Mouse (Mus musculus): ENCODE measurements around the gene Kansl2. TPM values are rescaled to one million over a fixed set of nuclear protein-coding genes. Genes with fewer than 3 reads are reported as not detected.
"Not testable (repeated sequence)": the region's sequence is repeated elsewhere in the genome, so short reads cannot be mapped to it uniquely, and the experiment has no call there.

Gene Kansl2
- total RNA-seq, 2 experiments from 2014 or later = 55.1 to 56.7 TPM

GRCm38 (mm10) chr15:98533035-98533531, 981 bp downstream of the Kansl2 start:
- TF ChIP-seq CTCF (IDR thresholded peaks at IDR 0.05) = no peak
- peak overlapping the region; percentile 70 for H3K27ac ChIP-seq
- peak overlapping the region; percentile 91 for H3K4me3 ChIP-seq
- intact Hi-C loops (cut with DNase I) = loop anchor here (5.0 kb wide), 1 partner anchor 34 kb away; no protein-coding TSS in a partner anchor
- no peak for DNase-seq (ENCODE audit: extremely low spot score in 1 of 2, low spot score in 2 of 2)

- intact Hi-C loops (cut with DNase I) = loop anchor here (5.0 kb wide), 1 partner anchor 35 kb away; no protein-coding TSS in a partner anchor
- no peak for TF ChIP-seq CTCF (IDR thresholded peaks at IDR 0.05)
- no peak for DNase-seq (ENCODE audit: extremely low spot score in 1 of 2, low spot score in 2 of 2)
- no peak overlapping the region; the same call in 1 of the 2 replicates for H3K27ac ChIP-seq
- H3K4me3 ChIP-seq = peak overlapping the region; percentile 91
Measured at GRCm38 (mm10) chr15:98532281-98532680, 1.8 kb downstream of the Kansl2 start.

GRCm38 (mm10) chr15:98528066-98528563, 5.9 kb downstream of the Kansl2 start:
- no peak overlapping the region for H3K4me3 ChIP-seq
- H3K27ac ChIP-seq = no peak overlapping the region
- TF ChIP-seq CTCF (IDR thresholded peaks at IDR 0.05) = no peak
- intact Hi-C loops (cut with DNase I) = no loop called here
- DNase-seq (ENCODE audit: extremely low spot score in 1 of 2, low spot score in 2 of 2) = no peak

GRCm38 (mm10) chr15:98527056-98527771, 6.8 kb downstream of the Kansl2 start:
- no peak for DNase-seq (ENCODE audit: extremely low spot score in 1 of 2, low spot score in 2 of 2)

GRCm38 (mm10) chr15:98526057-98526456, 8.0 kb downstream of the Kansl2 start:
- Histone ChIP-seq H3K27ac (no peak overlapping the region), H3K4me3 (no peak overlapping the region)
- no peak for DNase-seq (ENCODE audit: extremely low spot score in 1 of 2, low spot score in 2 of 2)
- no peak for TF ChIP-seq CTCF (IDR thresholded peaks at IDR 0.05)
- intact Hi-C loops (cut with DNase I) = no loop called here

More at GRCm38 (mm10) chr15:98527056-98527771, 6.8 kb downstream of the Kansl2 start:
- intact Hi-C loops (cut with DNase I) = no loop called here
- Histone ChIP-seq H3K4me3 (no peak overlapping the region), H3K27ac (no peak overlapping the region)
- no peak for TF ChIP-seq CTCF (IDR thresholded peaks at IDR 0.05)

- DNase-seq (ENCODE audit: extremely low spot score in 1 of 2, low spot score in 2 of 2) = no peak
- Histone ChIP-seq H3K27ac (no peak overlapping the region), H3K4me3 (no peak overlapping the region)
- TF ChIP-seq CTCF (IDR thresholded peaks at IDR 0.05) = no peak
- intact Hi-C loops (cut with DNase I) = no loop called here
Measured at GRCm38 (mm10) chr15:98521245-98521644, 12.8 kb downstream of the Kansl2 start.

GRCm38 (mm10) chr15:98517380-98518355, 16.4 kb downstream of the Kansl2 start:
- no peak overlapping the region for H3K27ac ChIP-seq
- intact Hi-C loops (cut with DNase I) = no loop called here
- peak; percentile 98 for TF ChIP-seq CTCF (IDR thresholded peaks at IDR 0.05)
- DNase-seq (ENCODE audit: extremely low spot score in 1 of 2, low spot score in 2 of 2) = peak; percentile 43 to 72
- no peak overlapping the region for H3K4me3 ChIP-seq

GRCm38 (mm10) chr15:98514845-98515244, 19.2 kb downstream of the Kansl2 start:
- intact Hi-C loops (cut with DNase I) = loop anchor here (5.0 kb wide), 1 partner anchor 408 kb away; no protein-coding TSS in a partner anchor
- DNase-seq (ENCODE audit: extremely low spot score in 1 of 2, low spot score in 2 of 2); H3K4me3 ChIP-seq: not testable (repeated sequence)

GRCm38 (mm10) chr15:98514146-98514545, 19.9 kb downstream of the Kansl2 start:
- no peak for DNase-seq (ENCODE audit: extremely low spot score in 1 of 2, low spot score in 2 of 2)
- TF ChIP-seq CTCF (IDR thresholded peaks at IDR 0.05) = no peak
- intact Hi-C loops (cut with DNase I) = loop anchor here (5.0 kb wide), 1 partner anchor 407 kb away; no protein-coding TSS in a partner anchor
- Histone ChIP-seq H3K27ac (no peak overlapping the region), H3K4me3 (no peak overlapping the region)

More at GRCm38 (mm10) chr15:98514845-98515244, 19.2 kb downstream of the Kansl2 start:
- not testable (repeated sequence) for H3K27ac ChIP-seq

- not testable (repeated sequence) for H3K27ac ChIP-seq, H3K4me3 ChIP-seq
- intact Hi-C loops (cut with DNase I) = loop anchor here (5.0 kb wide), 1 partner anchor 406 kb away; no protein-coding TSS in a partner anchor
Measured at GRCm38 (mm10) chr15:98513676-98514075, 20.4 kb downstream of the Kansl2 start.

GRCm38 (mm10) chr15:98512799-98513321, 21.2 kb downstream of the Kansl2 start:
- DNase-seq (ENCODE audit: extremely low spot score in 1 of 2, low spot score in 2 of 2) = no peak
- intact Hi-C loops (cut with DNase I) = loop anchor here (5.0 kb wide), 1 partner anchor 406 kb away; no protein-coding TSS in a partner anchor

More at GRCm38 (mm10) chr15:98513676-98514075, 20.4 kb downstream of the Kansl2 start:
- DNase-seq (ENCODE audit: extremely low spot score in 1 of 2, low spot score in 2 of 2) = not testable (repeated sequence)

More at GRCm38 (mm10) chr15:98512799-98513321, 21.2 kb downstream of the Kansl2 start:
- Histone ChIP-seq H3K27ac (peak overlapping the region; percentile 45; the same call in 1 of the 2 replicates), H3K4me3 (no peak overlapping the region)
- no peak for TF ChIP-seq CTCF (IDR thresholded peaks at IDR 0.05)
